Mouse (Mus musculus) heart, postnatal 0 days (tissue): ENCODE measurements around the gene Adamtsl2. TPM values are rescaled to one million over a fixed set of nuclear protein-coding genes. Genes with fewer than 3 reads are reported as not detected.
A peak's percentile ranks its signal among the peaks of the same experiment; 100 is the strongest.

Experiments used
- ATAC-seq: fragments of 200-750 bp; cut with Nextera tagmentation; 2 replicates; pipeline ENCODE4 v1.8.0; 2017; ENCODE audit warnings: low read depth, moderate number of reproducible peaks, moderate library complexity; ENCODE audit not compliant: insufficient read depth
- DNase-seq: peaks from one replicate; pipeline ENCODE4 v3.0.0-alpha.2; 2016; ENCODE audit warnings: low spot score
- H3K27ac ChIP-seq: fragments of 300-500 bp; sonication (generic); 2 replicates; pipeline ENCODE4 v1.5.1; 2014; ENCODE audit warnings: low read depth, mild to moderate bottlenecking
- H3K27me3 ChIP-seq: fragments of 300-500 bp; sonication (generic); 2 replicates; pipeline ENCODE4 v1.6.1; 2014; ENCODE audit warnings: low read length, mixed read lengths; ENCODE audit not compliant: control insufficient read depth, insufficient read depth
- H3K36me3 ChIP-seq: fragments of 300-500 bp; sonication (generic); replicated peaks from 2 replicates; pipeline ENCODE4 v1.6.1; 2014; ENCODE audit warnings: low read length, mixed read lengths; ENCODE audit not compliant: control insufficient read depth, insufficient read depth
- H3K4me1 ChIP-seq: fragments of 300-500 bp; sonication (generic); 2 replicates; pipeline ENCODE4 v1.6.1; 2014; ENCODE audit warnings: antibody characterized with exemption; ENCODE audit not compliant: control insufficient read depth, insufficient read depth
- H3K4me2 ChIP-seq: fragments of 300-500 bp; sonication (generic); 2 replicates; pipeline ENCODE4 v1.6.1; 2014; ENCODE audit warnings: low read depth, mild to moderate bottlenecking, low read length, moderate library complexity
- H3K4me3 ChIP-seq: fragments of 300-500 bp; sonication (generic); 2 replicates; pipeline ENCODE4 v1.5.1; 2014; ENCODE audit warnings: low read depth, low read length
- H3K9ac ChIP-seq: fragments of 300-500 bp; sonication (generic); replicated peaks from 2 replicates; pipeline ENCODE4 v1.6.1; 2014; ENCODE audit warnings: low read depth, low read length, mixed read lengths
- H3K9me3 ChIP-seq: fragments of 300-500 bp; sonication (generic); replicated peaks from 2 replicates; pipeline ENCODE4 v1.6.1; 2016; ENCODE audit warnings: low read length; ENCODE audit not compliant: control insufficient read depth
- CTCF ChIP-seq: IDR thresholded peaks from 2 replicates; pipeline ENCODE4 v1.5.1; 2016; ENCODE audit warnings: antibody characterized with exemption, control low read depth, low read depth
- EP300 ChIP-seq: IDR thresholded peaks from 2 replicates; pipeline ENCODE4 v1.6.1; 2016; ENCODE audit warnings: antibody characterized with exemption, low read depth
- WGBS: fragments of 180-500 bp; shearing (Covaris S2); extraction: QIAGEN DNeasy Blood & Tissue Kit; methylation state at CpG from one replicate; pipeline ENCODE4 v1.1.7; 2014; 5-methylcytosine and 5-hydroxymethylcytosine counted together
- polyA plus RNA-seq: library from polyadenylated mRNA; unstranded; fragments of >200 nt; fragmentation: Nextera tagmentation; extraction: Ambion mirVana; gene quantifications from 2 replicates; pipeline ENCODE4 v1.2.1, GENCODE M21; 2015
- total RNA-seq: library from RNA; depleted of rRNA; stranded (reverse); fragments of >200 nt; gene quantifications from 2 replicates; pipeline ENCODE4 v1.2.3, GENCODE M21; 2014; ENCODE audit warnings: low replicate concordance

The Adamtsl2 gene
- total and polyA plus RNA-seq, 2 experiments from 2014 or later: 7.2 to 21.9 TPM

DNA sequence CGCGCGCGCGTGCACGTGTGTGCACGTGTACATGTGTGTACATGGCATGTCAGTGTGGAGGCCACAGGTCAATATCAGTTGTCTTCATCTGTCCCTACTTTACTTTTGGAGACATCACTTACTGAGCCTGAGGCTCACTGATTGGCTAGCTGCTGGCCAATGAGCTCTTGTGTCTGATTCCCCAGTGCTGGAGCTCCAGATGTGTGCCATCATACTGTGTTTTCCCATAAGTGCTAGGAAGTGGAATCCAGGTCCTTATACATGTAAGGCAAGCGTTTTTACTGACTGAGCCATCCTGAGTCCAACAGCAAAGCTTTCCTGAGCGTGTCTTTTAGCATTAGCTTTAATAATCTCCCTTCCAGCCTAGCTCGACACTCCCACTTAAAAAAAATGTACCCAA, 35.0 kb downstream of the Adamtsl2 start:
- Histone ChIP-seq H3K4me1 (peaks cover 12% of the 10 kb centered on the region; the same call in 1 of the 2 replicates), H3K27me3 (no peaks in the 10 kb centered on the region), H3K36me3 (no peaks in the 10 kb centered on the region), H3K9me3 (no peaks in the 10 kb centered on the region), H3K27ac (no peak overlapping the region), H3K9ac (no peak overlapping the region), H3K4me3 (no peak overlapping the region), H3K4me2 (no peak overlapping the region)
- ATAC-seq (no peak), DNase-seq (no peak)
- 82% methylated on average over 10 of the region's 10 CpGs for WGBS
- no peak for TF ChIP-seq EP300
- TF ChIP-seq CTCF: no peak

DNA sequence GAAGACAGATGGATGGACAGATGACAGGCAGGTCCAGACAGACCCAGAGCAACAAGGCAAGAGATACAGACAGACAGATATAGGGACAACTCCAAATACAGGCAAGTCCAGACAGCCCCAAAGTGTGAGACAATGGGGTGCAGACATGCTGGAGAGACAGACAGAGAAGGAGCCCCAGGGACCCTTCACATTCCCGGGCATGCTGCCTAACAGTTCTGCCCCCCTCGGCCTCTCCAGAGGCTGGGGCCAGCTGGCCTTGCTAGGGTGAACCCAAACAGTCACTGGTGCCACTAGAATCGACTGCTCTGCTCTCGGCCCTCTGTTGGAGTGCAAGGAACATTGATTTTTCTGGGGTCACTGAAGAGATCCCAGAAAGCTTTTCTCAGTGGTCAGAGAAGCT, 39.3 kb downstream of the Adamtsl2 start:
- WGBS: 21% methylated on average over 4 of the region's 4 CpGs
- Histone ChIP-seq H3K4me2 (no peak overlapping the region), H3K9me3 (no peaks in the 10 kb centered on the region), H3K27ac (no peak overlapping the region), H3K27me3 (no peaks in the 10 kb centered on the region), H3K9ac (no peak overlapping the region), H3K4me1 (peaks cover 38% of the 10 kb centered on the region), H3K36me3 (no peaks in the 10 kb centered on the region), H3K4me3 (no peak overlapping the region)
- ATAC-seq (no peak), DNase-seq (no peak)
- no peak for TF ChIP-seq EP300
- TF ChIP-seq CTCF: no peak

DNA sequence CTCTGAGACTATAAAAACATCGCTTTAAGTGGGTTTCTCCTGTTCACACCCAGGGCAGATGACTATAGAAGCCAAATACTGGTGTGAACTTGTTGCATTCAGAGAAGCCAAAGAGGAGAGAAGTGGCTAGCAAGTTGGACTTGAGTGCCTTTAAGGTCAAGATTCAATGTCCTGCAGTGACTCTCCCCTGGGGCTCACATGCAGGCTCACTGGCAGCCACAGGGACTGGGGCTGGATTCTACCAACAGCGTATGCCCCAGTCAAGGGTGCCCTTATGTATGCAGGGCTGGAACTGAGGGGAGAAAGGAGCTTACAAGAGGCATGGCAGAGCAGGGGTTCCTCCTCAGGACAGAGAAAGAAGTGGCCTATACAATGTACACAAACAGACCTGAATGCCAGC, 40.6 kb downstream of the Adamtsl2 start:
- Histone ChIP-seq H3K27me3 (no peaks in the 10 kb centered on the region), H3K4me3 (no peak overlapping the region), H3K4me1 (peaks cover 38% of the 10 kb centered on the region), H3K9ac (no peak overlapping the region), H3K4me2 (no peak overlapping the region), H3K36me3 (no peaks in the 10 kb centered on the region), H3K9me3 (no peaks in the 10 kb centered on the region), H3K27ac (peak overlapping the region; percentile 41; the same call in 1 of the 2 replicates)
- TF ChIP-seq EP300: no peak
- no peak for TF ChIP-seq CTCF
- DNase-seq (no peak), ATAC-seq (no peak)
- WGBS: 87% methylated on average over 2 of the region's 2 CpGs

- no peak overlapping the region for H3K4me2 ChIP-seq
- H3K4me1 ChIP-seq: peaks cover 38% of the 10 kb centered on the region
- H3K4me3 ChIP-seq: no peak overlapping the region
- H3K27me3 ChIP-seq: no peaks in the 10 kb centered on the region
- H3K27ac ChIP-seq: peak overlapping the region; percentile 41
- ATAC-seq (peak; percentile 82), DNase-seq (peak; percentile 44)
- no peaks in the 10 kb centered on the region for H3K36me3 ChIP-seq
- H3K9ac ChIP-seq: no peak overlapping the region
- 22% methylated on average over 8 of the region's 8 CpGs for WGBS
- H3K9me3 ChIP-seq: no peaks in the 10 kb centered on the region
- TF ChIP-seq EP300: no peak
- TF ChIP-seq CTCF: no peak
Measured at GRCm38 (mm10) chr2:27120241-27120641, 41.1 kb downstream of the Adamtsl2 start.

DNA sequence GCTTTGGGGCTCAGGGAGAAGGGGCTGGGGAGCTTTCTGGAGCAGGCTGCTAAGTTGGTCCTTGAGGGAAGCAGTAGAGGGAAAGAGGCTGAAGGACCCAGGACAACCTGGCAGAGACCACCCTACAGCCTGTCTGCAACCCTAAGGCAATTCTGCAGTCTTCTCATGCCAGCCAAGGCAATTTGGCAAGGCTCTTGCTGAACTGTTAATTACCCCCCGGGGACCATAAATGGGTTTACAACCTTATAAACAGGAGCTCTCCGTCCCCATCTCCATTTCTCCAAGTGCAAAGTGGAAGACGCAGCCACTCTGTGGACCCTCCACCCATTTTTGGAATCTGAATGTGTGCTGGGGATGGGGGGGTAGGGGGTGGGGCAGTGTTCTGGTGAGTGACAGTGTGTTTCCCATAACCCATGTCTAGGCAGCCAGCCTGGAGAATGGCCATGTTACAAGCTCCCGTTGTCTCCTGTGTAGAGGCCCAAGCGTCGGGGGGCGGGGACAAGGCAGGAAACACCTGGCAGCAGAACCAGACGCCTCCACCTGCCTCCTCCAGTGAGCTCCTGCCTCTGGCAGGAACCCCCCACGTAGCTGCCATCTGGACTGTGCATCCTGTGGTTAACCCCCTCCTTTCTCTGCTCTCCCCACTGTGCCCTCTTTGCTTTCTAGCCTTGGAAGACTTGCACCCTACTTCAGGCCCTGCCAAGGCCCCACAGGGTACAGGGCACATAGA, 42.6 kb downstream of the Adamtsl2 start:
- H3K4me1 ChIP-seq: peaks cover 43% of the 10 kb centered on the region
- H3K4me3 ChIP-seq: no peak overlapping the region
- no peak for TF ChIP-seq EP300
- TF ChIP-seq CTCF: no peak
- H3K9ac ChIP-seq: no peak overlapping the region
- peak overlapping the region; percentile 14; the same call in 1 of the 2 replicates for H3K27ac ChIP-seq
- 46% methylated on average over 9 of the region's 9 CpGs for WGBS
- H3K36me3 ChIP-seq: no peaks in the 10 kb centered on the region
- H3K27me3 ChIP-seq: no peaks in the 10 kb centered on the region
- no peaks in the 10 kb centered on the region for H3K9me3 ChIP-seq
- ATAC-seq: no peak
- no peak overlapping the region; the same call in 1 of the 2 replicates for H3K4me2 ChIP-seq
- DNase-seq: no peak

GRCm38 (mm10) chr2:27122578-27122977, 43.4 kb downstream of the Adamtsl2 start:
- Histone ChIP-seq H3K4me1 (peaks cover 43% of the 10 kb centered on the region), H3K27ac (no peak overlapping the region; the same call in 1 of the 2 replicates), H3K4me2 (no peak overlapping the region; the same call in 1 of the 2 replicates)

More at GRCm38 (mm10) chr2:27122578-27122977, 43.4 kb downstream of the Adamtsl2 start:
- DNase-seq (no peak), ATAC-seq (no peak)
- 70% methylated on average over 9 of the region's 9 CpGs for WGBS
- Histone ChIP-seq H3K9me3 (no peaks in the 10 kb centered on the region), H3K27me3 (no peaks in the 10 kb centered on the region), H3K36me3 (no peaks in the 10 kb centered on the region), H3K9ac (no peak overlapping the region), H3K4me3 (no peak overlapping the region)
- TF ChIP-seq CTCF (no peak), EP300 (no peak)
